Mouse (Mus musculus): ENCODE measurements around the gene BC005624.

- TF ChIP-seq CTCF (IDR thresholded peaks at IDR 0.05; ENCODE audit: extremely low read depth, insufficient read depth, insufficient read length, insufficient replicate concordance) (no peak), POLR2A (IDR thresholded peaks at IDR 0.05; ENCODE audit: low read depth, low read length) (no peak)
Measured at GRCm38 (mm10) chr2:30927151-30927781, 54.7 kb downstream of the BC005624 start.

Data from spleen, adult 2 months (tissue).